Mouse (Mus musculus) spleen, adult 2 months (tissue): ENCODE measurements around the gene Osbp2.

Experiments used
- CTCF ChIP-seq: fragments of 200-500 bp; IDR thresholded peaks from 2 replicates; pipeline ENCODE4 v1.5.1; 2011; ENCODE audit warnings: mild to moderate bottlenecking, inconsistent platforms; ENCODE audit not compliant: insufficient read depth, insufficient read length, insufficient replicate concordance; ENCODE audit errors: extremely low read depth
- POLR2A ChIP-seq: fragments of 200-500 bp; IDR thresholded peaks from 2 replicates; pipeline ENCODE4 v1.6.1; 2011; ENCODE audit warnings: low read depth, low read length, inconsistent platforms

DNA sequence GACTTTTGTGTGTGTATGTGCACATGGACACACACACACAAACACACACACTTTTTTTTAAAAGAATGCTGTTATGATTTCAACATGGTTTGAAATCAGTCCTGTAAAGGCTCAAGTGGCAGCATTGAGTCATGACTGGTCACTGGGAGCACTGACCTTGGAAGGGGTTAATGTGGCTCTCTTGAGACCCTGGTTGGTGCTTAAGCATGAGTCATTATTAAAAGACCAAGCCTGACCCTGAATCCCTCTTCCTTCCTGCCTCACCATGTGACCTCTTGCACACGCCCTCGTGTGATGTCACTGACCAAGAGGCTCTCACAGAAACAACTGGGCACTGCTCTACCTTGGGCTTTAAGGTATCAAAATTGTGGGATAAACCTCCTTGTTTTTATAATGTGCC, 124.9 kb downstream of the Osbp2 start:
- TF ChIP-seq CTCF = no peak
- TF ChIP-seq POLR2A = no peak
